Mouse (Mus musculus): ENCODE data around the gene Etfrf1. TPM values are rescaled to one million over a fixed set of nuclear protein-coding genes. Genes with fewer than 3 reads are reported as not detected.
A peak's percentile ranks its signal among the peaks of the same experiment; 100 is the strongest.

Gene Etfrf1
- polyA plus RNA-seq, 1 experiment, result not detected

DNA sequence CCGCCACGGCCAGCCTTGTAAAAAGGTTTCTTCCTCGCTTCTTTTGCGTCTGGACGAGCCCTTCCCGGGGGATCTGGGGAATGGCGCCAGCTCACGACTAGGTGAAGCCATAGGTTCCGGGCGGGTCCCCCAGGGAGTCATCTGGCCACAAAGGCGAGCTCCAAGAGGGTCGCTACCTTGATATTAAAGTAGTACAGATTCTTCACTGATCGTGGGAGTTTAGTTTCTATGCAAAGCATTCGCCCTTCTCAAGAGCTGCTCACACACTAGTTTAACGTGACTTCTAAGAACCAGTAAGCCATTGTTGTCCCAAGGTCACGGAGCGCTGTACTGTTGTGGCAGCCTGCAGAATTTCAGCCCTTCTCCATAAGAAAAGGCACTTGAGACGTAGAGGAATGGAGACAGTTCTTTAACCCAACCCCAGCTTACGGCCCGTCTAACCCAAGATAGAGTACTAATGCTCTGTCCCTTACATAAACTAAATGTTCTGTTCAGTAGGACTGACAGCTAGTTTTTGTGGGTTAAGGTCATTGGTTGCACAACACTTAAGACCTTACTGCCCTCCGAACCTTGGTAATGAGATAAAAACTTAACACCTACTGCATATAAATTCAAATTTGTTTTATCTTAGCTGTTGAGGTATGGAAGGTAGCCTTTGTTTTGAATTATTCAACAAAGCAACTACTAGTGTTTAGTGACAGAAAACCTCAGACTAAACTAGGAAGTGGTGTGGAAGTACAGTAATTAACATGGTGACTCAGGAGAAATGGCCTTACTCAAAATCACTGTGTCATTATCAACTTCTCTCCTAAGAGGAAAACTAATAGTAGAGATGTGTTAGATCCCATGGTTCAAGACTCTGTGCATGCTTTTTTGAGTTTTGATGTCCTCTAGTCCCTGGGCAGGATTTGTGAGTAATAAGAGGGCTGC, 707 bp downstream of the Etfrf1 start:
- WGBS, result 3% methylated on average over 21 of the region's 21 CpGs
- Histone ChIP-seq H3K4me3 (ENCODE audit: insufficient read depth, low read depth, low read length) (peak overlapping the region; percentile 86), H3K27ac (ENCODE audit: insufficient read depth, low read depth, low read length) (peak overlapping the region; percentile 91), H3K4me1 (ENCODE audit: control insufficient read depth, insufficient read depth, low read length) (no peaks in the 10 kb centered on the region)
- TF ChIP-seq CTCF (IDR thresholded peaks at IDR 0.05; ENCODE audit: insufficient read depth, low read depth, low read length) (no peak), POLR2A (IDR thresholded peaks at IDR 0.05; ENCODE audit: insufficient read depth, low read depth, low read length) (no peak; the same call in 1 of the 2 replicates)

DNA sequence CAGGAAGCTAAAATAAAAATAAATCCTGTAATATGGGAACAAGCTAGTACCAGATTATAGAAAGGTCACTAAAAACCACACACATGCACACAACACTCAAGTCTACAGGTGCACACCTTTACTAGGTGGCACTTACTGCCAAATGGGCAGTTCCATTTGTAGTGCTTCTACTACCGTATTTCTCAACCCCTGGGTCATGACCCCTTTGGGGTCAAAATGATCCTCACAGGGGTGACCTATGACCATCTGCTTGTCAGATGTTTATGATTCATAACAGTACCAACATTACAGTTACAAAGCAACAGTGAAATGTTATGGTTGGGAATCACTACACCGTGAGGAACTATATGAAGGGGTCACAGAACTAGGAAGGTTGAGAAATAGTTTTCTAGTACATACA, 3.0 kb downstream of the Etfrf1 start:
- no peak for TF ChIP-seq CTCF (IDR thresholded peaks at IDR 0.05; ENCODE audit: insufficient read depth, low read depth, low read length)
- TF ChIP-seq POLR2A (IDR thresholded peaks at IDR 0.05; ENCODE audit: insufficient read depth, low read depth, low read length), result no peak
- Histone ChIP-seq H3K4me1 (ENCODE audit: control insufficient read depth, insufficient read depth, low read length) (no peaks in the 10 kb centered on the region), H3K27ac (ENCODE audit: insufficient read depth, low read depth, low read length) (no peak overlapping the region), H3K4me3 (ENCODE audit: insufficient read depth, low read depth, low read length) (no peak overlapping the region)
- WGBS, result 87% methylated on average over 2 of the region's 2 CpGs

- 94% methylated on average over 3 of the region's 3 CpGs for WGBS
- Histone ChIP-seq H3K27ac (ENCODE audit: insufficient read depth, low read depth, low read length) (no peak overlapping the region), H3K4me3 (ENCODE audit: insufficient read depth, low read depth, low read length) (no peak overlapping the region), H3K4me1 (ENCODE audit: control insufficient read depth, insufficient read depth, low read length) (no peaks in the 10 kb centered on the region)
- TF ChIP-seq CTCF (IDR thresholded peaks at IDR 0.05; ENCODE audit: insufficient read depth, low read depth, low read length), result no peak
- TF ChIP-seq POLR2A (IDR thresholded peaks at IDR 0.05; ENCODE audit: insufficient read depth, low read depth, low read length), result no peak
Measured at GRCm38 (mm10) chr6:145215826-145216225, 4.9 kb downstream of the Etfrf1 start.

GRCm38 (mm10) chr6:145224246-145224645, 13.3 kb downstream of the Etfrf1 start:
- WGBS, result 86% methylated on average over 6 of the region's 6 CpGs
- no peaks in the 10 kb centered on the region for H3K4me1 ChIP-seq (ENCODE audit: control insufficient read depth, insufficient read depth, low read length)
- H3K27ac ChIP-seq (ENCODE audit: insufficient read depth, low read depth, low read length), result no peak overlapping the region
- no peak overlapping the region for H3K4me3 ChIP-seq (ENCODE audit: insufficient read depth, low read depth, low read length)
- TF ChIP-seq POLR2A (IDR thresholded peaks at IDR 0.05; ENCODE audit: insufficient read depth, low read depth, low read length), result no peak

DNA sequence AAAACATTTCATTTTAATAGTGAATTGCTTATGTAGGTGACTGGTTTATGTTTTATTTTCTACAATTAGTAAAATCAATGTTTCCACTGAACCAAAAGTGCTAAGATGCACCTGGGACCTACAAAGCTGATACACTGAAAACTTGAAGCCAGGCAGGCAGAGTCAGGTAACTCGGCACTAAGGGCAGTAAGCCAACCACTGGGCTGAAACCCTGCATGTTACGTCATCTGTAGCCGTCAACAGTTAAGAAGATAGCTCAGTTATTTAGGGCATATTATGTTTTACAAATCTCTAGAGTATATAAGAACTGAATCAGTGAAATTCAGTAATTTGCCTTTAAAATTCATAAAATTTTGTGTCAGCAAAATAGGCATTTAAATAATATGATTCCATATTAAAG, 15.4 kb downstream of the Etfrf1 start:
- WGBS, result 89% methylated on average over 3 of the region's 3 CpGs
- Histone ChIP-seq H3K27ac (ENCODE audit: insufficient read depth, low read depth, low read length) (no peak overlapping the region), H3K4me1 (ENCODE audit: control insufficient read depth, insufficient read depth, low read length) (no peaks in the 10 kb centered on the region), H3K4me3 (ENCODE audit: insufficient read depth, low read depth, low read length) (no peak overlapping the region)
- TF ChIP-seq CTCF (IDR thresholded peaks at IDR 0.05; ENCODE audit: insufficient read depth, low read depth, low read length) (no peak), POLR2A (IDR thresholded peaks at IDR 0.05; ENCODE audit: insufficient read depth, low read depth, low read length) (no peak)

DNA sequence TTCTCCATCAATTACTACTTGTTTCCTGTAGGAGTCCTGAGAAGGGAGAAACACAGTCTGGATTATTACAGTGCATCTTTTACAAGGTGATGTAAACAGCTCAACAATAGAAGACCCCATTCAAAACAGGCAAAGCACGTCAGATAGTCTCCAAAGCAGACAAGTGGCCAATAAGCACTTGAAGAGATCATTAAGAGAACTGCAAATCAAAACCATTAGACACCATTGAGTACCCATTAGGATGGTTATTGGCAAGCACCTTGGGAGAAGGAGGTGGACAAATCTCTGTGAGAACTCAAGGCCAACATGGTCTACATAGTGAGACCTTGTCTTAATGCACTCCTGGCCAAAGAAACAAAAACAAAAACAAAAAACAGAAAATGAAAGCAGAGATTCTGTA, 23.5 kb downstream of the Etfrf1 start:
- Histone ChIP-seq H3K4me3 (ENCODE audit: insufficient read depth, low read depth, low read length) (no peak overlapping the region), H3K27ac (ENCODE audit: insufficient read depth, low read depth, low read length) (no peak overlapping the region), H3K4me1 (ENCODE audit: control insufficient read depth, insufficient read depth, low read length) (no peaks in the 10 kb centered on the region)
- WGBS, result 81% methylated on average over 1 of the region's 1 CpGs
- no peak for TF ChIP-seq CTCF (IDR thresholded peaks at IDR 0.05; ENCODE audit: insufficient read depth, low read depth, low read length)
- TF ChIP-seq POLR2A (IDR thresholded peaks at IDR 0.05; ENCODE audit: insufficient read depth, low read depth, low read length), result no peak

GRCm38 (mm10) chr6:145235367-145235766, 24.4 kb downstream of the Etfrf1 start:
- Histone ChIP-seq H3K4me3 (ENCODE audit: insufficient read depth, low read depth, low read length) (no peak overlapping the region), H3K27ac (ENCODE audit: insufficient read depth, low read depth, low read length) (no peak overlapping the region), H3K4me1 (ENCODE audit: control insufficient read depth, insufficient read depth, low read length) (no peaks in the 10 kb centered on the region)
- TF ChIP-seq CTCF (IDR thresholded peaks at IDR 0.05; ENCODE audit: insufficient read depth, low read depth, low read length) (no peak), POLR2A (IDR thresholded peaks at IDR 0.05; ENCODE audit: insufficient read depth, low read depth, low read length) (no peak)
- 51% methylated on average over 6 of the region's 6 CpGs for WGBS

DNA sequence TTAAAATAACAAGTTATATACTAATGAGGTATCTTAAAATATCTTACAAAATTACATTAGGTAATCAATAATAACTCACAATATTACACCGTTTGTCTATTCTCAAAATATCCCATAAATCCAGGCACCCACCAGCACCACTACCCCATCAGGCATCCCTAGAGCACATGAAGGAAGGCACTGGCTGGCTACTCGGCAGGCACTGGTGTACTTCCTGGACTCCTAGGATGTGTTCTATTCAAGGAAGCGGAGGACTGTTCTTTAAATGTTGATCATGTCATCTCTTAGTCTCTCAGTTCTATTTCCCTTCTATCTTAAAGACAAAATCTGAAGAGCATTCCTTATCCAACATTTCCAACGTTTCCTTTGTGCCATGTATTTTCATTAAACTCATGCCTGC, 26.2 kb downstream of the Etfrf1 start:
- 79% methylated on average over 4 of the region's 4 CpGs for WGBS
- no peak overlapping the region for H3K4me3 ChIP-seq (ENCODE audit: insufficient read depth, low read depth, low read length)
- no peaks in the 10 kb centered on the region for H3K4me1 ChIP-seq (ENCODE audit: control insufficient read depth, insufficient read depth, low read length)
- no peak for TF ChIP-seq POLR2A (IDR thresholded peaks at IDR 0.05; ENCODE audit: insufficient read depth, low read depth, low read length)
- no peak for TF ChIP-seq CTCF (IDR thresholded peaks at IDR 0.05; ENCODE audit: insufficient read depth, low read depth, low read length)
- no peak overlapping the region for H3K27ac ChIP-seq (ENCODE audit: insufficient read depth, low read depth, low read length)

DNA sequence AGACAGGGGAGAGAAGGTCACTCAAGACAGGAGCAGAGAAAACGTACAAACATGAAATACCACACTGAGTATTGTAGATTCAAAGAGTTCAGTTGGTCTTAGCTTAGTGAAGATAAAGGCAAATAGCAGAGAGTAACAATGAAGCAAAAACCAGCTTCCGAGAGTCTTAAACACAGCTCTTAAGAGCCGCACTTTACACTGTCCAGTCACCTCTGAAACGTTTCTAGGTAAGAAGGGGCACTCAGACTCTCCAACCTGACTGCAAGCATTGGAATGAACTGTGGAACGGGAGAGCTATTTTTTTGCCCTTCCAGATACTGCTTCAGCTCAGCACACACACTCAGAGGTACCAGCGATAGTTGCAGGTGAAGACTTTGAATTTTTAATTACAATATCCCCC, 29.4 kb downstream of the Etfrf1 start:
- H3K27ac ChIP-seq (ENCODE audit: insufficient read depth, low read depth, low read length), result no peak overlapping the region
- no peaks in the 10 kb centered on the region for H3K4me1 ChIP-seq (ENCODE audit: control insufficient read depth, insufficient read depth, low read length)
- TF ChIP-seq CTCF (IDR thresholded peaks at IDR 0.05; ENCODE audit: insufficient read depth, low read depth, low read length) (no peak), POLR2A (IDR thresholded peaks at IDR 0.05; ENCODE audit: insufficient read depth, low read depth, low read length) (no peak)
- WGBS, result 82% methylated on average over 6 of the region's 6 CpGs
- no peak overlapping the region for H3K4me3 ChIP-seq (ENCODE audit: insufficient read depth, low read depth, low read length)

All from olfactory bulb, adult 2 months (tissue).